Mouse (Mus musculus) CH12F3 (cell line): ENCODE results near the gene Rnf207.

Source experiments
- in situ Hi-C: fragments of 300-500 bp; cut with MboI; formaldehyde crosslinking; loops from 2 replicates; pipeline ENCODE4 v1.14.3; 2020; ENCODE audit warnings: low sequenced_read_pairs

The Rnf207 gene

DNA sequence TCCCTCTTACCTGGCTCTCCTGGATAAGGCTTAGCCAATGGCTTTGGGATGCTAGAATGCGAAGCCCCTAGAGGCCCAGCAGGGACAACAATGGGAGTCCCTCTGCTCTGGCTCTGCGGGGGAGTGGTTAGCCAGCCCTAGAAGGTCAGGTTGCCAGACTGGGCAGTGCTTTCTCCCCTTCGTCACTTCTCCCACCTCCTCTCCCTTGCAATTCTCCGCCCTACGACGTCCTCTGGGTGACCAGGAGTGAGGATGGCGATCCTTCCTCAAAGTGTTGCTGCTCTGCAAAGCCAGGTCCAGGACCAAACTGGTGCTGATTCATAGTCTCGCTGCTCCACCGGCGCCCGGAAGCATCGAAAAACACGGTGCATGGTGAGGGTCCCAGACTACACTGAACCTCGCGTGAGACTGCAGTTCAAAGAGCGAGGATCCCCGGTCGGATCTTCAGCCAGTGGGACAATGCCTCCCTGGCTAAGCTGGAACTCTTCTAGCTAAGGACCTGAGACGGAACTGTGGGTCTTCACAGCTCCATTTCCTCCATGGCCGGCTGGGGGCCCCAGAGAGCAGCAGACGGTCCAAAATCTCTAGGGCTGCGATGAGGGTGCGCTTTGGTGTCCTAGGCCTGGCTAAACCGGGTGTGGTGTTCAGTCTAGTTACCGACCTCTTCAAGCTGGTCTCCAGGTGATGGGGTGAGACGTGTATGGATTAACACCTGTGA lies at the start of gene Rnf207:
Gene Rnf207 (minus strand): TSS at position 477 of the 718 bp plus-strand sequence.
- in situ Hi-C loops, result no loop called here

DNA sequence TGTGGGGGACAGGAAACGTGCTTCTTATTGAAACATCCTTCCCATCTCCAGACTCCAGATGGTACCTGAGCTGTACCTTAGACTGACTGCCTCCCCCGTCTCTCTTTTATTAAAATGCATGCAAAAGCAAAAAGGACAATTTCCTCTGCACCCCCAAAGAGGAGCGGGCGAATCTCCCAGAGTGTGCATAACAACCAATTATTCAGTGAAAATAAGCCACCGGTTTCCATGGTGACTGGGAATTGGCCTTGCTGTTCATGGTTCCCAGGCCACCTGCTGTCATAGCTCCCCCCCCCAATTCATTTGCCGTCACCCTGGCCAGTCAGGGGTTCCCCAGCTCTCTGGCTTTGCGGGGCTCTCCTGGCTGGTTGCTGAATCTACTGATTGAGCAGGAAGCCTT lies 46.4 kb upstream of the Rnf207 start:
- in situ Hi-C loops, result no loop called here

DNA sequence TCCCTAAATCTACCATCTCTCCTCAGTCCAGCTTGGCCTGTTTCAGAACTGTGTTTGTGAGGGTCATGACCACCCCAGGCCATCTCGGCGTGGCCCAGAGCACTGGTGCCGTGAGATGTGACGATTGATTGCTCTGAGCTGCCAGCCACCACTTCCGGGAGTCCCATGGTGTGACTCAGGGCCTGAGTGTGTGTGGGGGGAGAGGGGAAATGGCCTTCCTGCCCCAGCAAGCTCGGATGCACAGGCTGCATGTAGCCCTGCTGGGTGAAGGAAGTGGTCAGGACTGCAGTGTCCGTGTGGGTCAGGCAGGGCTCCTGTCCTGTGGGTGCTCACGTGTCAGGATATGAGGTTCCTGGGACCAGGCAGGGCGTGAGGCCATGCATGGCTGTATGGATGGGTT lies 43.4 kb upstream of the Rnf207 start:
- in situ Hi-C loops, result no loop called here

DNA sequence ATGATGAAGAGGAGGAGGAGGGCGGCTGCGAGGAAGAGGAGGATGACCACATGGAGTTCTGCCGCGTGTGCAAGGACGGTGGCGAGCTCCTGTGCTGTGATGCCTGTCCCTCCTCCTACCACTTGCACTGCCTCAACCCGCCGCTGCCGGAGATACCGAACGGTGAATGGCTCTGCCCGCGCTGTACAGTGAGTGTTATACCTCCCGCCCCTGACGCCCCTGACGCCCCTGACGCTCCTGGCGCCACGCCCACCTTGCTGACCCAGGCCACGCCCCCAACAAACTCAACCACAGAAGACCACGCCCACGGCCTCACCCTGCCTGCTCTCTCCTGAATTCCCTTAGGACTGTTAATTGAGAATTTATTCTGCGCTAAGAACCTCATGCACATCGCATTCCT lies 42.1 kb upstream of the Rnf207 start:
- in situ Hi-C loops, result no loop called here

GRCm38 (mm10) chr4:152359700-152360099 lies 40.9 kb upstream of the Rnf207 start:
- in situ Hi-C loops, result no loop called here

- in situ Hi-C loops, result no loop called here
Measured at GRCm38 (mm10) chr4:152355672-152356071, 36.9 kb upstream of the Rnf207 start.

GRCm38 (mm10) chr4:152353886-152354637 lies 35.3 kb upstream of the Rnf207 start:
- in situ Hi-C loops, result no loop called here

- in situ Hi-C loops, result no loop called here
Measured at GRCm38 (mm10) chr4:152351422-152352305, 32.9 kb upstream of the Rnf207 start.

DNA sequence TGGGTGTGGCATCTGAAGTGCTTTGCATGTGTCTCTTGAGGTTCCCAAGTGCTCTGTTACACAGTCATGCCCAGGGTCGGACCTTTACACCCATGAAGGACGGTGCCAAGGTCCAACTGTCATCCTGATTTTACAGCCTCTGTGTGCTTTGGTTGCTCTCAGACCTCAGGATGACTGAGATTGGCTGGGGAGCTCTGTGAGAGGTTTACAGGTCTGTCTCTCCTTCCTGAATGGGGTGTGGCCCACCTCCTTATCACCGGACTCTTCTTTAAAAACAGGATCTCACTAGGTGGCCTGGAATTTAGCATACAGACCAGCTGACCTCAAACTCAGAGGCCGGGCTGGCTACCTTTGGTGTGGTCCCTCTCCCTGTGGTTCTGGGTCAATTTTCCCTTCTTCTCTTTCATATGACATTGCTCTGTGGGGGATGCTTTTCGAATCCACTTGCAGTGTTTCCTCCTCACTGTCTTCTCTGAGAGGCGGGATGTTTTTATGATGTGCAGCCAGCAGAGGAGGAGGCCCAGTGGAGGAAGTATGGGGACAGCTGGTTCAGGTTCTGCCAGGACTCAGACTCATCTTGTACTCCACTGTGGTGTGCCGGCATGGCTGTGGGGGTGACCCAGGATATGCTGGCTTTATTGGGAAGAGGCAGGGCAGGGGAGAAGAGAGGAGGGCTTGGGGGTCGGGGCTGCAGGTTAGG lies 32.1 kb upstream of the Rnf207 start:
- in situ Hi-C loops, result no loop called here

GRCm38 (mm10) chr4:152349837-152350381 lies 31.1 kb upstream of the Rnf207 start:
- in situ Hi-C loops, result no loop called here

DNA sequence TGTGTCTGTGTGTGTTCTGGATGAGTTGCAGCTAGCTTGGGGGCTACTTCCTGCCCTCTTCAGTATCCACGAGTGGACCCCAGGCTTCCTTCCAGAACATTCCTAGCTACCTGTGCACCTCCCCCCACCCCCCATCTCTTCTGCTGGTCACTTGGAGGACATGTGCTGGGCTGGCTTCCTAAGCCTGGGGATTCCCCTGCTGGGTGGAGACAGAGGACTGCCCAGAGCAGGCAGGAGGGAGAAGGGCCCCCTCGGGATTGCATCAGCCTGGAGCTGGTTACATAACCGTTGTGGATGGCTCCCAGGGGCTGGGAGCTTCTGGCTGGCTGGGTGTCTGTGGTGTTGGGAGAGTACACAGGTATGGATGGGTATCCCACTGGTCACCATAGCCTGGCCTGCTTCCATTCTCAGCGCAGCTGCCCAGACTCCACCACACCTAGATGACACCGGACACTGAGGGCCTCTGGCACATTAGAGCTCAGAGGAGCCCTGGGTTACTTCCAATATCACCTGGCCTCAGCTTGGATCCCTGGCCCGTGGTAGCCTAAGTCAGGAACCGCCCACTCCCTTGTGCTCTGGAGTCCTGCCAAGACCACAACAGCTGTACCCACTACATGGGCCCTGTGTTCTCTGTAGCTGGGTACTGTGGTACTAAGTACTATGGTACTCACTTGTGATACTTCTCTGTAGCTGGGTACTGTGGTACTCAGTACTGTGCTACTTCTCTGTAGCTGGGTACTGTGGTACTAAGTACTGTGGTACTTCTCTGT lies 26.5 kb upstream of the Rnf207 start:
- in situ Hi-C loops, result no loop called here

- in situ Hi-C loops, result no loop called here
Measured at GRCm38 (mm10) chr4:152344651-152345050, 25.9 kb upstream of the Rnf207 start.

DNA sequence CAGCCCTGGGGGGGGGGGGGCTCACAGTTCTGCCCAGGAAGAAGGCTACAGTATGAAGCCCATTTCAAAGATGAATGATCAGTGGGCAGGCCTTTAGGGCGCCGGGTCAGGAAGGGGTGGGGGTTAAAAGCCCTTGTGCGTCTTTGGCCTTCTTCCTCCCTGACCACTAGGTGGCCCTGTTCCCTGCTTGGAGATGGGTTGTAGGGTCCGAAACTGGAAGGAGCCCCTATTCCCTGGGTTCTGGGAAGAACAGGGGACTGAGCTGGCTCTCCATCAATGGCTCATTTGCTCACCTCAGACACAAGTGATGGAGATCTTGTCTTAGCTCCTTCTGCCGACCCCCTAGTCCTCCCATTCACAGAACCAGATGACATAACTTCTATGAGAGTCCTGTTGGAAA lies 24.5 kb upstream of the Rnf207 start:
- in situ Hi-C loops, result no loop called here

DNA sequence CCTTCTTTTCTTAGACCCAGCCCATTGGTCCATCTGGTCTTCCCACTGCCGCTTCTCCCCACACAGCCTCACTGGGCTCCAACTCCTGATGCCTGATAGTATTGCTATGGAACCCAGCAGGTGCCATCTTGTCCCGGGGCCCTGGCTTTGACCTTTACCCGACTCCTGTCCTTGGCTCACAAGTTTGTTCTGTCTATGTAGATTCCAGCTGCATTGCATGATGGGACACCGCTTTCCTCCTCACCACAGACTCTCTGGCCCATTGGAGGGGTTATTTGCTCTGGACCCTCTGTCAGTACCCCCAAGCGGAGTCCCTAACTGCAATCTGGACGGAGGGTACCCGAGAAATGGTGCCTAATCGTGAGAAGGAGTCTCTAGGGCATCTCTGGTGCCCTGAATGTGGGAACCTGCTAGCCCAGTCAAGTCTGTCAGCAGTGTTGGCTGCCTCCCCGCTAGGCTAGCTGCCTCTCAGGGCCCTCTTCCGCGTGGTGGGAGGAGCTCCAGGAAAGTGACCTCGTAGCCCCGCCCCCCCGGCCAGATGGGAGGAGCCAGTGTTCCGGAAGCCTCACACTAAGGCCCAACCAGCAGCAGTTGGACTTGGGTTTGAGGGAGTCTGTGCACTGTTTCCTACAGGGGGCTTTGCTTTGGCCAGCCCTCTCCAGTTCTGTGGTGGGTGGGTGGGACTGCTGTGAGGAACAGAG lies 21.9 kb upstream of the Rnf207 start:
- in situ Hi-C loops, result no loop called here

- in situ Hi-C loops, result no loop called here
Measured at GRCm38 (mm10) chr4:152339293-152339790, 20.5 kb upstream of the Rnf207 start.

DNA sequence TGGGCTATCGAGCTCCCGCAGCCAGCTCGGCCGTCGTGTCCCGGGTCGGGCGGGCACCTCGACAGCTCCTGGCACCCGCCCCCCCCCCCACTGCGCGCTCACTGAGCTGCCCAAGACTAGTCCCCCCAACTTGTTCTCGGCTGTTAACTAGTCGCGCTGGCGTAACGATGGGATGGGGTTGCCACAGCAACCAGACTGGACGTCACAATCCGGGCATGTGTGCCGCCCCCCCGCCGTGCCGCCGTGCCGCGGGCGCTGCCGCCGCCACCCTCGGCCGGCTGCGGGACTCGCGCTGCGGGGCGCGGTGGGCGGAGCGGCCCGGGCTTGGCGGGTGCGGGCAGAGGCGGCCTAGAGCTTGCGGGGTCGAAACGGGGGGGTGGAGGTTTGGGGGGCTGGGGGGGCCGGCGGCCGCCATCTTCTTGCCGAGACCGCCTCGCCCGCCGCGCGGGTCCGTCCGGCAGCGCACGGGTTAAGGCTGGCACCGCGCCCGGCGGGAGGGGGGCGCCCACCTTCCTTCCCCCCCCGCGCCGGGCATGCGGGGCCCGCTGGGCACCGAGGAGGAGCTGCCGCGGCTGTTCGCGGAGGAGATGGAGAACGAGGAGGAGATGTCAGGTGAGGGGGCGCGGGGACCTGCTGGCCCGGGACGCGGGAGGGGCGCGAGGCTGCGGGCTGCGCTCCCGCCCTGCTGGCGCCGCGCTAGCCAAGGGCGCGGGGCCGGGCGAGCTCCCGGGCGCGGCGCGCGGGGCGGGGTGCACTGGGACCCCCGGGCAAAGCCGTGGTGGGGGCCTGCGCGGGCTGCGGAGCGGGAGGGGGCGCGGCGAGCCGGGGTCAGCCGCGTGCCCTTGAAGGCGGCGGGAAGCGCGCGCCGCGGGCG lies 19.9 kb upstream of the Rnf207 start, which contains the start of gene Chd5:
Gene Chd5 (plus strand): TSS at position 233 of the 874 bp plus-strand sequence.
- in situ Hi-C loops, result no loop called here

- in situ Hi-C loops, result no loop called here
Measured at GRCm38 (mm10) chr4:152337772-152338171, 19.0 kb upstream of the Rnf207 start.

GRCm38 (mm10) chr4:152333587-152333986 lies 14.8 kb upstream of the Rnf207 start:
- in situ Hi-C loops, result no loop called here
